In genomic region chr12:40082453-40083238, GRCm38 (mm10) we compare ENCODE assay signal across 9 mouse cellular contexts. TPM values are rescaled to one million over a fixed set of nuclear protein-coding genes. Genes with fewer than 3 reads are reported as not detected.
DNase-seq lines count a peak whose midpoint lies in the region; TF ChIP-seq lines count a peak whose summit lies in the region.
"Had no signal": no experiment of that assay in that cellular context is flagged by ENCODE, and none has a peak within 500 bp of the region (broad histone marks: within the 10 kb centered on the region; RNA-seq: fewer than 3 reads in every experiment).

No protein-coding gene starts in this region.

- H3K9ac ChIP-seq in ES-E14 (ENCODE audit: insufficient read depth, low read depth, low read length, poor library complexity, severe bottlenecking), result no peak overlapping the region

- no peak overlapping the region for H3K27ac ChIP-seq in ES-E14 (ENCODE audit: insufficient read depth, low read depth, low read length, poor library complexity, severe bottlenecking)

- H3K36me3 ChIP-seq in ES-E14 (ENCODE audit: control insufficient read depth, insufficient read depth, low read length, poor library complexity, severe bottlenecking), result no peaks in the 10 kb centered on the region

- in situ Hi-C loops in ES-E14 (cut with MboI; ENCODE audit: low sequenced_read_pairs in 2 of 2, unreplicated experiment in 2 of 2), result no loop called here

- H3K9me3 ChIP-seq in ES-E14 (ENCODE audit: control insufficient read depth, insufficient read depth, low read depth, low read length), result no peaks in the 10 kb centered on the region

- H3K4me1 ChIP-seq in ES-E14 (ENCODE audit: control insufficient read depth in 2 of 2, insufficient read depth in 2 of 2, low read length in 2 of 2, poor library complexity in 1 of 2), result no peaks in the 10 kb centered on the region

- peak; percentile 15 for DNase-seq in layer of hippocampus, adult 9-10 months (ENCODE audit: low spot score)
- no peak for DNase-seq in layer of hippocampus, postnatal 36 days
- peak; percentile 8 for DNase-seq in ES-E14 (ENCODE audit: low read depth, low spot score)
- DNase-seq in c-Kit-positive CD71-positive TER-119-negative erythroid progenitor cells, embryonic 14.5 days (ENCODE audit: low read depth), result peak; percentile 16
- peak; percentile 30 for DNase-seq in lung, postnatal 36 days
- DNase-seq in layer of hippocampus, adult 8-10 months (ENCODE audit: low spot score in 2 of 2), result no peak
- DNase-seq in cerebellum, postnatal 25 days, result no peak
- no peak for DNase-seq in thymus, postnatal 36 days

- no peak overlapping the region for H3K4me3 ChIP-seq in ES-E14 (ENCODE audit: insufficient read depth in 1 of 2, low read depth in 1 of 2, low read length in 2 of 2, poor library complexity in 1 of 2, severe bottlenecking in 1 of 2)
- H3K4me3 ChIP-seq: erythroblast, embryonic 14.5 days had no signal

TF ChIP-seq in ES-E14, 5 proteins besides CTCF, POLR2A, EP300 and RAD21:
- no peak for TF ChIP-seq CHD2 (IDR thresholded peaks at IDR 0.05; ENCODE audit: low read depth, low read length)
- TF ChIP-seq ZNF384 (IDR thresholded peaks at IDR 0.05; ENCODE audit: low read depth, low read length), result no peak
- TF ChIP-seq MAFK (IDR thresholded peaks at IDR 0.05; ENCODE audit: insufficient read depth, low read depth, low read length), result no peak
- no peak for TF ChIP-seq ZC3H11A (IDR thresholded peaks at IDR 0.05; ENCODE audit: borderline replicate concordance, low read depth, low read length)
- no peak for TF ChIP-seq HCFC1 (IDR thresholded peaks at IDR 0.05; ENCODE audit: borderline replicate concordance, insufficient read depth, low read length)

RNA-seq across cellular contexts. Expression of gene Arl4a, which starts 44.8 kb away (rescaled TPM):
- total RNA-seq in layer of hippocampus, postnatal 36 days (2021), result 10 to 100 TPM; 33.8 to 34.3 TPM
- total RNA-seq in ES-E14 (2012; rRNA removed), result 18.5 and 20.2 TPM in 2 replicates
- 10 to 100 TPM; 27.5 to 30.5 (median 28.4) TPM for total RNA-seq in layer of hippocampus, adult 8-10 months (2022)

RNA-seq across cellular contexts. Expression of gene Scin, which starts 51.4 kb away (rescaled TPM):
- total RNA-seq in layer of hippocampus, postnatal 36 days (2021), result 1 to 10 TPM; 1.7 to 2.6 TPM
- total RNA-seq in ES-E14 (2012; rRNA removed), result 0.21 and 0.31 TPM in 2 replicates
- 1 to 10 TPM; 1.4 to 2.5 (median 2.0) TPM for total RNA-seq in layer of hippocampus, adult 8-10 months (2022)

Comparison
In these comparisons a context has a peak if more than half of its experiments do, and no peak if none do; other contexts are left out.
1. DNase-seq: peak in layer of hippocampus, adult 9-10 months (single experiment), ES-E14 (single experiment), c-Kit-positive CD71-positive TER-119-negative erythroid progenitor cells, embryonic 14.5 days (single experiment) and lung, postnatal 36 days (single experiment); none in layer of hippocampus, postnatal 36 days (0 of 2), layer of hippocampus, adult 8-10 months (0 of 2), cerebellum, postnatal 25 days (0 of 2) and thymus, postnatal 36 days (0 of 2).